Mouse (Mus musculus): ENCODE data around the gene Snap23.
"Not testable (repeated sequence)": the region's sequence is repeated elsewhere in the genome, so short reads cannot be mapped to it uniquely, and the experiment has no call there.

Gene Snap23

DNA sequence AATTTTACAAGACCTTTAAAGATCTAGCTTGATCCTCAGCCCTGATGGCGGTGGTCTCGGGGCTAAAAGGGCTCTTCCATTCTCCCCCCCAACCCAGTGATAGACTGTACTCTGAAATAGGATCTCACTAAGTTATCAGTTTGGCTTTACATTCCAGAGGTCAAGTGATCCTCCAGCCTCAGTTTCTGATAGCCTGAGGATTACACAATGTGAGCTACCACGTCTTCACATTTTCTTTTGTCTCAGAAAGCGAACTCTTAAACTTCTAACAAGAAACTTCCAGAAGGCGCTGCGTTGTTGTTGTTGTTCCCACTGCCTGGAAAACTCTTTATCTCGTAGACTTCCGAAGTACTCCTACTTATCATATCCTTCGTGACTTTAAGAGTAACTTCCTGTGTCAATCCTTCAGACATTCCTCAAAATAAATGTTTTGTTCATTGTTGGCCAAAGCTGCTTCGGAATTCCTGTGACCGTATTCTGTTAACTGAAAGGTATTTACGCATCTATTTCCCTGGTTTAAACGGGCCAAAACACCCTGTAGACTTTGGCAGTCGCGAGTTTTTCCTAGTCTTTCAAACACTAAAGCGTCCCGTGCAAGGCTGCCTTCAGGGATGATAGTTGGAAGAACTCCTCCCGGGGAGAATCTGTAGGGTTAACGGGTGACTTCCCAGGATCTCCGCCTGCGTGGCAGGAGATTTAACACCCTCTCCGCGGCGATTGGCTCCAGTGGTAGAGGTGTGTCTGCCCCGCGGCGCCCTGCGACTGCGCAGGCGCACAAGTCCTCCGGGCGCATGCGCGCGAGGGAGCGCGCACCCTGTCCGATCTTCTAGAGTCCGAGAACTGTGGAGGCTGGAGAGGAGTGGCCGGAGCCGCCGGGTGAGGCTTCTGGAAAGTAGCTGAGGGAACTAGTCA, at the start of gene Snap23:
Gene Snap23 (plus strand): TSS at position 786 of the 912 bp plus-strand sequence.
- peak; percentile 96 for DNase-seq

DNA sequence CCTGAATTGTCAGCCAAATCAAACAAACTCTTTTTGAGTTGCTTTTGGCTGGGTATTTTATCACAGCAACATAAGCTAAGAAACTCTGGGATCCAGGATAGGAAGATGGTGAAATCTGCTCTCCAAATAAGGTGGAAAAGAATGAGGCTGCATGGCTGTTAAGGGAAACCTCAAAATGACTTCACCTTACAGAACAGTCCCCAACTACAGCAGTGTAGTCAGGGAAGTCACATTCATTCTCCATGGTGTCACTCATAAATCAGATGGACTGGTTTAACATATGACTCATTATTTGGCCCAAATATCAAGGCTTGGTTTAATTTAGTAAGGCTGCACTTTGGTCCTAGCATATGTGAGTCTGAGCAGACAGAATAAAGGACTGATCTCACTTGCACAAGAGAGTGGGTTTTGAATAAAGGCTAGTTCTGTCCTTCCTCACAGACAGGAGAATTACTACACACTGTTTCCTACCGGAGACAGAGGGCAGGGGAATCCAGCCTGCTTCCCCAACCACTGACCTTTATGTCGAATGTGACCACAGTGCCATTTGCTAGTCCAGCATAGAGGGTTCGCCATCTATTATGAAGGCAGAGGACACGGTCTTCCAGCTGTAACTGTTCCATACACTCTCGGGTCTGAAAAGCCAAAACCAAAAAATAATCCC, 48.8 kb upstream of the Snap23 start:
- no peak for DNase-seq

DNA sequence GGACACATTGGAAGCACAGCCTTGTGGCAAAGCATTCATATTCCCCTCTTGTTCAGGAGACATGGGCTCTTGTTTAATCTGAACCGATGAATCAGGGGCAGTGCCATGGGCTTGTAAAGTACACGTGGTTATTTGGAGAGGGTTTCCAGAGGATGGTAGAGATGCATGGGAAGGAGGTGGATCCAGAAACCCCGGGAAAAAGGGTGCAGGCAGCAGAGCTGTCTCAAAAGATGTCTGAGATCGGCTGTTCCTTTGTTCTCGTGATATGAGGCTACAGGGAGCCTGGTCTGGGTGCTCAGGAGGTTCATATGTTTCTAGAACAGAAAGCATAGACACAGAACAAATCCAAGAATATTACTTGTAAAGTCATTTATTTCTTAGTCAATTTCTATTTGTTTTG, 40.7 kb upstream of the Snap23 start:
- no peak for DNase-seq

DNA sequence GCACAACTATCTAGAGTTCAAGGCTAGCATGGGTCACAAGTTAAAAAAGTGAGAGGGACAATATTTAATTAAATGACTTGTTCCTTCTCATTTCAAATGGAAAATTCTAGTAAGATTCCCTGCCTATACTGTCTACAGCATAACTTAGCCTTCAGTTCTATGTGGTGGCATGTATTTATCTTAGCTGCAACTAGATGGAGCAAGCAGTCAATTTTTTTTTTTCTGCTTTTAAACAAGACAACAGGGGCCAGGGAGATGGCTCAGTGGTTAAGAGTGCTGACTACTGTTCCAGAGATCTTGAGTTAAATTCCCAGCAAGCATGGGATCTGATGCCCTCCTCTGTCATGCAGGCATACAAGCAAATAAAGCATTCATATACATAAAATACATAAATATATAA, 37.9 kb upstream of the Snap23 start:
- DNase-seq = no peak

DNA sequence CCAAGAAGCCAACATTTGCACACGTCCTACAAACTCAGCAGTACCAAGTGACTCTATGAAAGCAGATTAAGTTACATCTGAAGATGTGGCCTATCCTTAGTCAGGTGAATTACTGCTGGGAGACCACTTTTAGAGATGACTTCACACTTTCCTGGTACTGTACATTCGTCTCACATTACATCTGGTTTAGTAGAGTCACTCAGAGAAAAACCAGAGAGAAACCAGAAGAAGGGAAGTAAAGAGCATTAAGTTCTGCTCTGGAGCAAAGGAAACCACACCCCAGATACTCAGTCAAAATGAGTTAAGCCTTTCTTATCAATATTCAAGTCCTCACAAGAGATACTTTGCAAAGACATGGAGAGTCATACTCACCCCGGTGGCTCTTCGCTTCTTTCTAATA, 36.2 kb upstream of the Snap23 start:
- no peak for DNase-seq

DNA sequence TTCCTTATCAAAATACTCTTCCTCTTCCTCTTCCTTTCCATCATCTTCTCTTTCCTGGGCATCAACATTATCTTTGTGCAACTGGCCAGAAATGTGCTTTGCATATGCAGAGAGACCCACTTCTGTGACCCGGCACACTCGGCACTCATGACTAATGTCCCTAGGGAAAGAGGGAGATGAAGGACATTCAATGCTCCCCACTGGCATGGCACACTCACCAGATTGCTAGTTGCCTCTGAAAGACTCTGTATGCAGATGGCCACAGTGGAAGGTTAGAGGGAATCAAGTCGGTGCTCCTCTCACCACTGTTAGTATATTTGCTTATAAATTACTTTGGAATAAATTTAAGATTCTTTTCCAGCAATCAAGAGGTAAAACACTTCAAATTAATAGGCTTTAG, 28.1 kb upstream of the Snap23 start:
- DNase-seq = no peak

DNA sequence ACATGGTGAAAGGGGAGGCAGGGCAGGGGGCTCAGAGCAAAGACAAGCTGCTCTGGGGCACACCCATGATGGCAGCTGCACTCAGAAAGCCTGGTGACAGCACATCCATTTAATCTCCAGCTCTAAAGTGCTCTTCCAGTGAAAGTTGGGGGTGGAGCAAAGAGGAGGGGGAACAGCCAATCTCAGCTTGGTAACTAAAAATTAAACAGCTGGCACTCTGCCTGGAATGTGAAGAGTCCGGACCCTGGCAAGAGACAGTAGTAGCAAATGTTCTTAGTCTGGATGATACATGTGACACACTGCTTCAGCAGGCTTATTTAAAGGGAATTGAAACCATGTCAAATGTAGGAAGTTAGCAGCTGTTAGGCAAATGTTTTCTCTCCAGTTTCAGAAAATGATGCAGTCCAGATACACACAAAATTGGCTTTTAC, 27.7 kb upstream of the Snap23 start:
- DNase-seq = peak; percentile 15

DNA sequence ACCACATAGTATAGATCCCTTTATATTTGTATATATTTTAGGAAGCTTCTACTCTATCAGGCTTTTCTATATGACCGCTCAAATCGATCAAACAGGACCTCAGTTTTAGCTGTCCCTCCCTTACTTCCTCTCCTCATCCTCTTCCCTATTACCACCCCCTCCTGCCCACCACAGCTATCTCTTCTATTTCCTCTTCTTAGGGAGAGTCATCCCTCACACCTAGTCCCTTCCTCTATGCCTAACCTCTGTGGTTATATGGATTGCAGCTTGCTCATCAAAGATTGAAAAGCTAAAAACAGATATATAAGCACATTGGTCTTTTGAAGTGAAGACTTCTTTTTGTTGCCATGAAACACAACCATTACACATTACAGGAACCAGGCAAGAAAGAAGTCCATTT, 22.7 kb upstream of the Snap23 start:
- no peak for DNase-seq

DNA sequence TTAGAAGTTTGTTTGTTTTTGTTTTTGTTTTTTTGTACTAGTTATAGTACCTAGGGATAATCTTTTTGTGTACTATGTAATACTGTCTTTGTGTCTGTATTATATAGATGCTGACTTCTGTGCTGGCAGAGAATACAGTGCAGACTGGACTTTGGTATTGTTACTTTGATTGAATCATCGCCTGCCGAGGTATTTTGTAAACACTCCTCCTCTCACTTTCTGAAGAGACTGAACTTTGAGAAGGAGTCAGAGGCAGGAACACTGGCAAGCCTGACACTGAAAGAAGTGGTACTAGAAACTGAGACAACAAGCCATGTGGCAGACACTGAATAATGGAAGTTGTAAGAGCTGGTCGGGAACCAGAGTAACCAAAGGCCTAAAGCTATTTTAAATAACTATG, 10.6 kb upstream of the Snap23 start:
- no peak for DNase-seq

DNA sequence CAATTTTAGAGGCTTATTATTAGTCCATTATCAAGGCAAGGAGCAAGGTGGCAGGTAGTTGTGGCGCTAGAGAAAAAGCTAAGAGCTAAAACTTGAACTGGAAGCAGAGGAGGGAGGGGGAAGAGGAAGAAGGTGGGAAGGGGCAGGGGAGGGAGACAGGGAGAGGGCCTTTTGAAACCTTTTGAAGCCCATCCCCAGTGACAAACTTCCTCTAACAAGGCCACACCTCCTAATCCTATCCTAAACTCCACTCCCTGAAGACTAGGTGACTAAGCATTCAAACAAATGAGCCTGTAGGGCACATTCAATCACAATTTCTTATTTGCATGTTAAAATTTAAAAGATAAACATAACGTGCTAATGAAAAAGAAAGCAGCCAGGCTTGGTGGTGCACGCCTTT, 8.7 kb upstream of the Snap23 start:
- DNase-seq = no peak

DNA sequence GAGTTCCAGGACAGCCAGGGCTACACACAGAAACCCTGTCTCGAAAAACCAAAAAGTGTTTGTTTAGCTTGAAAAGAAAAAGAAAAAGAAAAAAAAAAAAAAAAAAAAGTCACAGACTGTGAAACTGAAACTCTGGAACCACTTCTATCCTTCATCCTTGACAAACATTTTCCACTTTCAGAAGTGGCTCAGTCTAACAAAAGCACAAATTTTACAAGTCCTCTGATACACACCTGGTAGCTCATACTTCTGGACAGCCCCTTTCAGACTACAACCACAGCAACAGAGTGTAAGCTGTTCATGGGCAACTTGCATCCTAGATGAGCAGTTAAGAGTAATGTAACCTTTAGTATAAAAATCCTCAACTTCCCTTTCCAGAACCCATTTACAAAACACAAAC, 5.9 kb upstream of the Snap23 start:
- no peak for DNase-seq

DNA sequence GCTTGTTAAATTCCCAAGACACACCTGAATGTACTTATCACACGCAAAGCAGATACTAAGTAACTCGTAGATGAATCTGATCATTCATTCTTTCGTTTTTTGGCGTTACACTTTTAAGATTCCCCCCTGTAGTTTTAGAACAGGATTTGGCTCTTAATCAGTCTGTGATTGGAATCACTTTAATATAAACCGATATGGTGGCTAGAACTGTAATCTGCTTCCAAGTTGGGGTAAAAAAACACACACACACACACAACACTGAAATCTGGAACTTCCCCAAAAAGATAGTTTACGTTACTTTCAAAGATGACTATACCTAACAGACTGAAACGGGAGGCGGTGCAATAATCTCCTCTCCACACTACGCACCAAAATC, 4.6 kb upstream of the Snap23 start:
- DNase-seq = no peak

DNA sequence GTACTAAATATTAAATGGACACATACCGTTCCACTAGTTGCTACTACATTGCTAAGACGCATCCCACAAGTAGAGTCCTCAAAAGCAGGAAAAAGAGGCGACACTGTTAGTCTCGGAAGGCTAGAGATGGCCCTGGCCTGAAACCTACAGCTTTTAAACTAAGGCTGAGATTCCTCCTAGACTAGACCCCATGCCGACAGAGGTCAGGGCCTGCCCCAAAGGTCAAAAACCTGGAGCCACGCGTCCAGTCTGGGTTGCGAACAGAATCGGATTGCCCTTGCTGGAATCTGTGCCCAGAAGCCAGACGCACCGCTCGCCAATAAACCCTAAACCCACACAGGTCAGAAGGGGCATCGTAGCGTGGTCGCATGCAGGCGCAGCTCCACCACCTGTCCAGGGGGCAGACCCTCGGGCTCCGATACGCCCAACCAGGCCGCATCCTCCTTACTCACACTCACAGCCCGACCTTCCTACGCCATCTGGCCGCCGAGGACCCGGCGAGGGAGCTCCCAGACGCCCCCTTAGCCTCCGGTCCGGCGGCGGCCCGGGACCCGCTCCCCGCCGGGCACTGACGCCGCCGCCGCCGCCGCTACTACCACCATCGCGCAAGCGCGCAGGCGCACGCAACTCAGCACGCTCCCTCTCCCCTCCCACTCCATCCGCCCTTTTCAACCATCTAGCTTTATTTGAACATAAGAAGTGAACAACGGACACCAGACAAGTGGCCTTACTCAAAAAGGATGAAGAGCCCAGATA, 4.1 kb upstream of the Snap23 start, which contains the start of gene Zfp106:
Gene Zfp106 (minus strand): TSS at position 609 of the 756 bp plus-strand sequence.
- peak; percentile 86 for DNase-seq

DNA sequence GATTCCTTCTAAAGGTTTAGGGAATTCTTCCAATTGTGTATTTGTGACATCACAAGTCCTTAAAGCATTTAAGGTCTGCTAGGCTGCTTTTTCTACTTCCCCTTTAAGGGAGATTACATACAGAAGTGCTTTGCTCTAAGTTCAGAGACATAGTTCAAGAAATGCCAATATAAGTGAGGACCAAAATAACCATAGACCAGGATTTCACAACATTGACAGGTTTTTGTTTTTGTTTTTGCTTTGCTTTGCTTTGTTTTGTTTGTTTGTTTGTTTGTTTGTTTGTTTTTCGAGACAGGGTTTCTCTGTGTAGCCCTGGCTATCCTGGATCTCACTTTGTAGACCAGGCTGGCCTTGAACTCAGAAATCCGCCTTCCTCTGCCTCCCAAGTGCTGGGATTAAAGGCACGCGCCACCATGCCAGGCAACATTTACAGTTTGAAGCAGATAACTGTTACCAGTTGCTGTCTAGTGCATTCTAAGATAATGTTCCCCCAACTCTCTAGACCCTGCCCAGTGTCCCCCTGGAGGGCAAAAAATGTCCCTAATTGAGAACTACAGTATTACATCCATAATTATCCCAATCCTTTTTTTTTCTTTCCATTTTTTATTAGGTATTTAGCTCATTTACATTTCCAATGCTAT, 2.8 kb upstream of the Snap23 start:
- DNase-seq = not testable (repeated sequence)

DNA sequence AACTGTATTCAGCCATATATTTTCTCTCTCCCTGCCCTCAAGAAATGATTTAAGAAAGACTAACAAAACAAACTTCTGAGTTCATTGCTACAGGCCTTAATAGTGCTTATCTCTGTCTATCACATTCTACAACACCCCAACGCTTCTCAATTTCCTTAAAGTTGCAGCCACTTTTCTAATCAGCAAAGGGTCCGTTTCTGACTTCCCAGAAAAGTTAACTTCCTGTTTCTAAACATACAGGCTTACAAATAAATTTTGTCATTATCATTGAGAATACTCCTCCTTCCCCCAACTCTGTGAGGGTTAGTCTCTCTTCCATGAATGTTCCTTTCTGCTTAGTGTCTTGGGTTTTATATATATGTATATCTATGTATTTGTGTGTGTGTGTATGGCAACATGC, 2.1 kb upstream of the Snap23 start:
- DNase-seq = no peak

DNA sequence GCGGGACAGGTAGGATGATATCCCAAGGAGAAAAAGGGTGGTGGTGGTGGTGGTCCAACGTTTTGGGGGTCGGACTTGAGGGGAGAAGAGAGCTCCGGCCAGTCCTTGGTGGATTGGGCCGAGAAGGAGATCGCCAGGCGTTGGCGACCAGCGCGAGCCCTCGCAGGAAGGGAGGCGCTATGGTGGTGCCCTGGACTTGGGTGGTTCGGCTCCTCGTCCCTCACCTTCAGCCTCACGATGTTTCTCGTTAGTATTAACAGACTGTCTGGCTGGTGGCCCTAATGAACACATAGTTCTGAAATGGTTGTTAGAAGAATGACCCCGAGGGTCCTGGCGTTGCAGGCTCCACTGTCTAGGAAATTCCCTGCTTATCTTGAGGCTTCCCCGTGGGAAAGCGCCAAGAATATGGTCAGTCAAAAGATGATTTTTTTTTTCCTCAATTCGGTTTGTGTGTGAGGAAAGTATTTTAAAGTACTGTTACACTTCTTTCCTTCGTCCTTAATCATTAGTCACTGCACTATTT, 388 bp downstream of the Snap23 start:
- DNase-seq = no peak

DNA sequence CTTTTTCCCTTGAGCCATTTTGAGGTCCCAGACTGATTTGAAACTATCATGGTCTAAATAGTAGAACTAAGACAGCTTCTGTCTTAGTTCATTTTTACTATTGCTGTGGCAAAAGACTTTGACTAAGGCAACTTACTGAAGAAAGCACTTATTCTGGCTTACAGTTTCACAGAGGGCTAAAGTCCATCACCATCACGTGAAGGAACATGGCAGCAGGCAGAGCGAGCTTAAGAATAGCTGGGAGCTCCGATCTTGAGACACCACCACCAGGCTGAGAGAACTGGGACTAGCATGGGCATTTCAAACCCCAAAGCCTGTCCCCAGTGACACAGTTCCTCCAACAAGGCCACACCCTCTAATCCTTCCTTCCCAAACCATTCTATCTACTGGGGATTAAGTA, 3.6 kb downstream of the Snap23 start:
- no peak for DNase-seq

DNA sequence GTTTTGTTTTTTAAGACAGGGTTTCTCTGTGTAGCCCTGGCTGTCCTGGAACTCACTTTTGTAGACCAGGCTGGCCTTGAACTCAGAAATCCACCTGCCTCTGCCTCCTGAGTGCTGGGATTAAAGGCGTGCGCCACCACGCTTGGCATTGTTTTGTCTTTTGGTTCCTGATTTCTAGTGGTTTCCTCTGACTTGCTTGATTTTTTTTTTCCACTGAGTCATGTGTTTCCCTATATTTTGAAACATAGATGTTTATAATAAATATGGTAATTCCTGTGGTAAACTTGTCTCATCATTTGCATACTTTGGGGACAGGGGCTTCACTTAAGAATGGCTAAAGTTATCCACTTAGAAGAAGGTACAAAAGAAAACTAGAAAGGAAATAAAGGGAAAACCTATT, 4.7 kb downstream of the Snap23 start:
- not testable (repeated sequence) for DNase-seq

DNA sequence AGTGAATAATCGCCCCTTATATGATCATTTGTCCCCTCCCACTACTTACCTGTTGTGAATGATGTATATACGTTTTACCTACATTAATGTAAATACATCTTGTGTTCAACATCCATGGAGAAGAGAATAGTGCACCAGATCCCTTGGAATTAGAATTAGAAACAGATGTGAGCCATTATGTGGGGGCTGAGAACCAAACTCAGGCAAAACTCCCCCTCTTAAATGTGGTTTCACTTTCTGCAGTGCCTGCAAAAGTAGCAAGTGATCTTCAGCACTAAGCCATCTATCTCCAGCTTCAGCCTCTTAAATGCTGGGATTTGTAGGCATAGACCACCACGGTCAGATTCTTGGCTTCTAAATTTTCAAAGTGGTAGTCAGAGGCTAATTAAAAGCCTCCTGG, 7.7 kb downstream of the Snap23 start:
- DNase-seq = no peak

DNA sequence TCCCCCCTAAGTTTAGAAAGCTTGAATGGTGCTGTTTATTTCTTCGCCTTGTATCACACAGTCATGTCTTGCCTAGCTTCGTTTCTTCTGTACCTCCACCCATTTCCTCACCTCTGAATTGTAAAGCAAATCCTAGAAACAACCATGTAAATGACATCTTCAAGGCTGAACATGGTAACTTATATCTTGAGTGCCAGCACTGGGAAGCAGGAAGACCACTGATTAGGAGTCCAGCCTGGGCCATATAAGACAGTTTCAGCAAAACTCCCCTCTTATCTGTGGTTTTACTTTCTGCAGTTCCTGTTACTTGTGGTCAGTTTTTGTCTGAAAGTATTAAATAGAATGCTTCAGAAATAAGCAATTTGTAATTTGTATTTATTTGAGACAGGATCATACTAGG, 8.5 kb downstream of the Snap23 start:
- DNase-seq = no peak

DNA sequence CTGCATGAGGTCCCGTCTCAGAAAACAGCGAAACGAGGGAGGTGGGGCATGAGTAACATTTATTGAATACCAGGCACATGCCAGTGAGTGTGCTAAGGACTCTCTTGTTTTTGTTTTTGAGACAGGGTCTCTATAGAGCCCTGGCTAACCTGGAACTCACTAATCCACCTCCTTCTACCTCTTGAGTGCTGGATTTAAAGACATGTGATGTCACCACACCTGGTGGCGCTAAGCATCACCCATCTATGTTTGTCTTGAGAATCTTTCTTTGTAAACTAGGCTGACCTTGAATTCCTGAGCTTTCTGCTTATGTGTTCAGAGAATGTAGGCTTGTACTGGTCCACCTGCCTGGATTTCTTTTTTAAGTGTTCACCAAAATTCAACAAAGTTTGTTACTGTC, 10.3 kb downstream of the Snap23 start:
- DNase-seq = no peak

DNA sequence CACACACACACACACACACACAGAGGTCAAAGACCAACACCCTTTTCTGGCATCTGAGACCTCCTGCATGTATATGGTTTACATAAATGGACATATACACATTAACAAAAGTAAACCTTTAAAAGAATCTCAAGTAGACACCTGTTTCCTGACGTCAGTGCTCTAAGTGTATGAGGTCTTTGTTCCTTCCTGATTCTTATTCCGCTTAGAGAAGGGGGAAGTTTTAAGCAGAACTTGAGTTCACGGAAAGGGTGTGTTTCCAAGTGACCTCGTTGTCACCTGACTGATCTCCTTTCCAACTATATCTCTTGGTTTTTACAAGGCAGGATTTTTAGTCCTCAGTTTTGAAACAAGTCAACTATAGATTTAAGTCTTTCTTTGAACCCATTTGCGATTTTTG, 10.8 kb downstream of the Snap23 start:
- no peak for DNase-seq

DNA sequence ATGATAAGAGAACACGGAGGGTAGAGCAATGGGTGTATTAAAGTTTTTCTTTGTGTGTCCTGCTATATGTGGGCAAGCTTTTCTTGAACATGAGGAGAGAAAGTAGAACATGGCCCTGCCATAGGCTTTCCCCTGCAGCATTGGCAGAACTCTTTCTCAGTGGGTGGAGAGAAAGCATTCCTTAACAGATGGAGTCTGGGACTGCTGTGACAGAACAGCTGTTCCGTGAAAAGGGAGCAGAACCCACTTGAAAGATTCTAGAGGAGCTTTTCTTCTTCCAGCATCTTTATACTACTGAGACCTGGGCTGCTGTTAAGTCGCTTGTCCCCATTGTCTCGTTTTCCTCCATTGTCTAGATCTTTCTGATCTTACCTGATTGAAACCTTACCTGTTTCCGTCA, 22.3 kb downstream of the Snap23 start:
- no peak for DNase-seq

Measured in cerebellum, adult 11 months (tissue).